Comparison of ENCODE assay signal across 8 mouse cellular contexts in genomic region chr6:114860677-114861568, GRCm38 (mm10).
DNase-seq lines count a peak whose midpoint lies in the region; ATAC-seq and TF ChIP-seq lines count a peak whose summit lies in the region.

No protein-coding gene starts in this region.

- no peak for ATAC-seq in kidney, embryonic 15.5 days (replicated peaks; ENCODE audit: low FRiP score)
- ATAC-seq in hindbrain, embryonic 15.5 days (ENCODE audit: low FRiP score, low read depth) = no peak
- ATAC-seq in erythroid progenitor cell, adult 5-6 weeks (replicated peaks; ENCODE audit: low FRiP score, poor library complexity, severe bottlenecking) = no peak

- H3K9ac ChIP-seq in kidney, embryonic 15.5 days = no peak overlapping the region
- no peak overlapping the region for H3K9ac ChIP-seq in hindbrain, embryonic 15.5 days

- H3K4me1 ChIP-seq in kidney, embryonic 15.5 days = peaks cover 69% of the 10 kb centered on the region
- peaks cover 4% of the 10 kb centered on the region; the same call in 1 of the 2 replicates for H3K4me1 ChIP-seq in hindbrain, embryonic 15.5 days (replicated peaks)

- TF ChIP-seq CTCF in C2C12 (IDR thresholded peaks at IDR 0.05; ENCODE audit: control insufficient read depth, insufficient read depth, insufficient read length) = no peak

- H3K4me2 ChIP-seq in kidney, embryonic 15.5 days = no peak overlapping the region
- H3K4me2 ChIP-seq in hindbrain, embryonic 15.5 days = no peak overlapping the region

- H3K79me3 ChIP-seq in C2C12 (ENCODE audit: low read depth) = peaks cover 17% of the 10 kb centered on the region

- no peaks in the 10 kb centered on the region for H3K9me3 ChIP-seq in kidney, embryonic 15.5 days (replicated peaks)
- H3K9me3 ChIP-seq in hindbrain, embryonic 15.5 days = no peaks in the 10 kb centered on the region

- H3K79me2 ChIP-seq in C2C12 (ENCODE audit: control insufficient read depth, insufficient read depth) = peaks cover 23% of the 10 kb centered on the region

- 69% methylated on average over 14 of the region's 14 CpGs for WGBS in kidney, embryonic 15.5 days
- 84% methylated on average over 14 of the region's 14 CpGs for WGBS in hindbrain, embryonic 15.5 days

- H3ac ChIP-seq in C2C12 (ENCODE audit: control insufficient read depth, insufficient read length, low read depth) = no peak overlapping the region

- H3K4me3 ChIP-seq in kidney, embryonic 15.5 days (replicated peaks) = no peak overlapping the region
- H3K4me3 ChIP-seq in C2C12 (ENCODE audit: insufficient read depth, poor library complexity, severe bottlenecking) = no peak overlapping the region
- H3K4me3 ChIP-seq in hindbrain, embryonic 15.5 days = no peak overlapping the region

- no peak for DNase-seq in kidney, postnatal 4 days
- DNase-seq in fibroblast of lung, adult 2 months (ENCODE audit: low read depth) = peak; percentile 88
- DNase-seq in cerebellum, postnatal 25 days = no peak
- no peak for DNase-seq in ovary, adult 18-20 months (ENCODE audit: low spot score)

- H3K27me3 ChIP-seq in kidney, embryonic 15.5 days = no peaks in the 10 kb centered on the region
- no peaks in the 10 kb centered on the region for H3K27me3 ChIP-seq in C2C12 (ENCODE audit: control insufficient read depth, insufficient read depth, insufficient read length)
- no peaks in the 10 kb centered on the region for H3K27me3 ChIP-seq in hindbrain, embryonic 15.5 days

- H3K27ac ChIP-seq in kidney, embryonic 15.5 days = peak overlapping the region; percentile 54
- H3K27ac ChIP-seq in hindbrain, embryonic 15.5 days (replicated peaks) = 0 out of 2 replicates have a peak overlapping the region, but pooled peaks have one; percentile 2

- peaks cover 56% of the 10 kb centered on the region for H3K36me3 ChIP-seq in kidney, embryonic 15.5 days
- H3K36me3 ChIP-seq in C2C12 (ENCODE audit: control insufficient read depth, insufficient read depth) = peaks cover 29% of the 10 kb centered on the region
- H3K36me3 ChIP-seq in hindbrain, embryonic 15.5 days = no peaks in the 10 kb centered on the region

TF ChIP-seq in C2C12, 6 proteins besides CTCF, POLR2A, EP300 and RAD21:
- TF ChIP-seq USF1 (IDR thresholded peaks at IDR 0.05; ENCODE audit: low read depth) (no peak), CEBPB (IDR thresholded peaks at IDR 0.05; ENCODE audit: low read depth) (no peak), MYOD1 (IDR thresholded peaks at IDR 0.05; ENCODE audit: control insufficient read depth, insufficient read length, low read depth) (peak; percentile 89)
TF ChIP-seq in C2C12: peak in this region for 1.
